21 mouse cellular contexts compared by ENCODE assay signal in genomic region chr8:91283815-91284214, GRCm38 (mm10). TPM values are rescaled to one million over a fixed set of nuclear protein-coding genes. Genes with fewer than 3 reads are reported as not detected.
DNase-seq lines count a peak whose midpoint lies in the region; ATAC-seq and TF ChIP-seq lines count a peak whose summit lies in the region.
"Had no signal": no experiment of that assay in that cellular context is flagged by ENCODE, and none has a peak within 500 bp of the region (broad histone marks: within the 10 kb centered on the region; RNA-seq: fewer than 3 reads in every experiment).

No protein-coding gene starts in this region.

- peak; percentile 27 for DNase-seq in forebrain, postnatal 0 days
- no peak for DNase-seq in forebrain, embryonic 11.5 days (ENCODE audit: low spot score)
- peak; percentile 18 for DNase-seq in 3T3-L1 (ENCODE audit: low read depth, low spot score)
- DNase-seq in NIH3T3 (ENCODE audit: low read depth) = peak; percentile 45
- peak; percentile 16 for DNase-seq in brain, embryonic 18.5 days (ENCODE audit: low read depth, low spot score)
- no peak for DNase-seq in left cerebral cortex, postnatal 36 days (ENCODE audit: low spot score in 2 of 2)
- DNase-seq in adrenal gland, postnatal 4 days (ENCODE audit: low spot score in 2 of 2) = no peak
- no peak for DNase-seq in left cerebral cortex, postnatal 4 days
- DNase-seq: adrenal gland, postnatal 25 days; cerebellum, adult 18-20 months; cerebellum, postnatal 10 days; gastrocnemius, postnatal 14 days; heart, postnatal 36 days; kidney, adult 8-10 months had no signal

- intact Hi-C loops in left cerebral cortex, postnatal 36 days (cut with DNase I) = no loop called here
- intact Hi-C loops in left cerebral cortex, postnatal 4 days (cut with DNase I) = no loop called here

- H3K4me2 ChIP-seq in forebrain, postnatal 0 days (ENCODE audit: low read depth) = no peak overlapping the region
- H3K4me2 ChIP-seq in forebrain, embryonic 11.5 days (ENCODE audit: low read depth, low read length, severe bottlenecking) = no peak overlapping the region
- H3K4me2 ChIP-seq: forebrain, embryonic 12.5 days; heart, embryonic 12.5 days had no signal

- H3K9me3 ChIP-seq in forebrain, postnatal 0 days (ENCODE audit: low read length) = no peaks in the 10 kb centered on the region
- H3K9me3 ChIP-seq in forebrain, embryonic 11.5 days (ENCODE audit: control insufficient read depth, low read length) = no peaks in the 10 kb centered on the region
- H3K9me3 ChIP-seq: embryonic facial prominence, embryonic 10.5 days; forebrain, embryonic 12.5 days; heart, embryonic 12.5 days had no signal

- 41% methylated on average over 1 of the region's 1 CpGs for WGBS in forebrain, postnatal 0 days
- 88% methylated on average over 1 of the region's 1 CpGs for WGBS in forebrain, embryonic 11.5 days

- H3K4me1 ChIP-seq in forebrain, postnatal 0 days (ENCODE audit: insufficient read depth) = peaks cover 3% of the 10 kb centered on the region; the same call in 1 of the 2 replicates
- H3K4me1 ChIP-seq in forebrain, embryonic 11.5 days (replicated peaks; ENCODE audit: control insufficient read depth, insufficient read depth, low read length) = no peaks in the 10 kb centered on the region
- H3K4me1 ChIP-seq: forebrain, embryonic 12.5 days had no signal

- H3K36me3 ChIP-seq in forebrain, postnatal 0 days (ENCODE audit: insufficient read depth) = peaks cover 8% of the 10 kb centered on the region; the same call in 1 of the 2 replicates
- H3K36me3 ChIP-seq in forebrain, embryonic 11.5 days (ENCODE audit: control insufficient read depth, insufficient read depth, low read length) = no peaks in the 10 kb centered on the region
- H3K36me3 ChIP-seq: embryonic facial prominence, embryonic 10.5 days; forebrain, embryonic 12.5 days; heart, embryonic 12.5 days had no signal

- ATAC-seq in forebrain, postnatal 0 days = peak; percentile 48; the same call in 1 of the 2 replicates
- no peak for ATAC-seq in forebrain, embryonic 11.5 days (replicated peaks; ENCODE audit: low FRiP score)
- ATAC-seq: hindbrain, embryonic 16.5 days; inflammation-experienced regulatory T-cells, adult 6 months; intestine, postnatal 0 days had no signal

- no peak overlapping the region for H3K27ac ChIP-seq in forebrain, postnatal 0 days (ENCODE audit: low read depth, low read length)
- no peak overlapping the region for H3K27ac ChIP-seq in forebrain, embryonic 11.5 days (ENCODE audit: low read depth, low read length)
- H3K27ac ChIP-seq: embryonic facial prominence, embryonic 10.5 days; forebrain, embryonic 12.5 days had no signal

- no peak overlapping the region for H3K4me3 ChIP-seq in forebrain, postnatal 0 days (ENCODE audit: low read depth, low read length)
- H3K4me3 ChIP-seq in forebrain, embryonic 11.5 days (ENCODE audit: low read depth, low read length) = no peak overlapping the region
- H3K4me3 ChIP-seq: embryonic facial prominence, embryonic 10.5 days; erythroblast, embryonic 14.5 days; forebrain, embryonic 12.5 days; heart, embryonic 12.5 days had no signal

- TF ChIP-seq CTCF in forebrain, postnatal 0 days (IDR thresholded peaks at IDR 0.05; ENCODE audit: low read depth) = no peak

- H3K9ac ChIP-seq in forebrain, postnatal 0 days = no peak overlapping the region
- H3K9ac ChIP-seq in forebrain, embryonic 11.5 days (ENCODE audit: low read length) = no peak overlapping the region
- H3K9ac ChIP-seq: forebrain, embryonic 12.5 days; heart, embryonic 12.5 days had no signal

- H3K27me3 ChIP-seq in forebrain, postnatal 0 days (ENCODE audit: insufficient read depth, low read length) = no peaks in the 10 kb centered on the region
- no peaks in the 10 kb centered on the region for H3K27me3 ChIP-seq in forebrain, embryonic 11.5 days (ENCODE audit: control insufficient read depth, insufficient read depth, low read length)
- H3K27me3 ChIP-seq: forebrain, embryonic 12.5 days; heart, embryonic 12.5 days had no signal

RNA-seq across cellular contexts. Expression of gene Rpgrip1l, which starts 29.2 kb away (rescaled TPM):
- total RNA-seq in forebrain, postnatal 0 days (2014; rRNA removed) = 9.1 and 9.6 TPM in 2 replicates
- 9.1 and 9.6 TPM in 2 replicates for polyA plus RNA-seq in forebrain, postnatal 0 days (2015; fragmentation: Nextera tagmentation; extraction: Ambion mirVana)
- 10.4 and 13.7 TPM in 2 replicates for polyA plus RNA-seq in forebrain, embryonic 11.5 days (2014; fragmentation: Nextera tagmentation; extraction: Ambion mirVana)
- 10 to 100 TPM; 20.6 to 26.7 TPM for total RNA-seq in left cerebral cortex, postnatal 36 days (2021)
- 1 to 10 TPM; 6.0 to 8.6 TPM for total RNA-seq in adrenal gland, postnatal 4 days (2021)
- total RNA-seq in left cerebral cortex, postnatal 4 days (2021) = 10 to 100 TPM; 19.9 to 23.9 TPM

RNA-seq across cellular contexts. Expression of gene Fto, which starts 29.5 kb away (rescaled TPM):
- 58.6 and 86.8 TPM in 2 replicates for total RNA-seq in forebrain, postnatal 0 days (2014; rRNA removed)
- 103 and 122 TPM in 2 replicates for polyA plus RNA-seq in forebrain, postnatal 0 days (2015; fragmentation: Nextera tagmentation; extraction: Ambion mirVana)
- polyA plus RNA-seq in forebrain, embryonic 11.5 days (2014; fragmentation: Nextera tagmentation; extraction: Ambion mirVana) = 109 and 111 TPM in 2 replicates
- 100 to 1,000 TPM; 153 to 156 TPM for total RNA-seq in left cerebral cortex, postnatal 36 days (2021)
- total RNA-seq in adrenal gland, postnatal 4 days (2021) = 10 to 100 TPM; 95.4 to 98.1 TPM
- 100 to 1,000 TPM; 121 to 133 TPM for total RNA-seq in left cerebral cortex, postnatal 4 days (2021)

Comparison
In these comparisons a context has a peak if more than half of its experiments do, and no peak if none do; other contexts are left out.
1. DNase-seq: peak in forebrain, postnatal 0 days (single experiment), 3T3-L1 (single experiment), NIH3T3 (single experiment) and brain, embryonic 18.5 days (single experiment); none in forebrain, embryonic 11.5 days (single experiment), left cerebral cortex, postnatal 36 days (0 of 2), adrenal gland, postnatal 4 days (0 of 2) and left cerebral cortex, postnatal 4 days (single experiment).